13 mouse cellular contexts compared by ENCODE assay signal in genomic region chr1:78821111-78821510, GRCm38 (mm10). TPM values are rescaled to one million over a fixed set of nuclear protein-coding genes. Genes with fewer than 3 reads are reported as not detected.
DNase-seq lines count a peak whose midpoint lies in the region; ATAC-seq lines count a peak whose summit lies in the region.
"Had no signal": no experiment of that assay in that cellular context is flagged by ENCODE, and none has a peak within 500 bp of the region (broad histone marks: within the 10 kb centered on the region; RNA-seq: fewer than 3 reads in every experiment).

No protein-coding gene starts in this region.

- H3K36me3 ChIP-seq in kidney, embryonic 15.5 days: no peaks in the 10 kb centered on the region
- H3K36me3 ChIP-seq in embryonic facial prominence, embryonic 10.5 days (replicated peaks): no peaks in the 10 kb centered on the region
- no peaks in the 10 kb centered on the region for H3K36me3 ChIP-seq in limb, embryonic 15.5 days
- H3K36me3 ChIP-seq in liver, embryonic 12.5 days: no peaks in the 10 kb centered on the region
- H3K36me3 ChIP-seq: midbrain, embryonic 15.5 days had no signal

- no peaks in the 10 kb centered on the region for H3K9me3 ChIP-seq in kidney, embryonic 15.5 days (replicated peaks)
- H3K9me3 ChIP-seq in embryonic facial prominence, embryonic 10.5 days: no peaks in the 10 kb centered on the region
- no peaks in the 10 kb centered on the region for H3K9me3 ChIP-seq in limb, embryonic 15.5 days
- H3K9me3 ChIP-seq in liver, embryonic 12.5 days (replicated peaks): no peaks in the 10 kb centered on the region
- H3K9me3 ChIP-seq: midbrain, embryonic 15.5 days had no signal

- H3K9ac ChIP-seq in kidney, embryonic 15.5 days: no peak overlapping the region
- no peak overlapping the region for H3K9ac ChIP-seq in limb, embryonic 15.5 days
- no peak overlapping the region for H3K9ac ChIP-seq in liver, embryonic 12.5 days
- H3K9ac ChIP-seq: midbrain, embryonic 15.5 days had no signal

- H3K4me1 ChIP-seq in kidney, embryonic 15.5 days: peaks cover 57% of the 10 kb centered on the region
- H3K4me1 ChIP-seq in embryonic facial prominence, embryonic 10.5 days: peaks cover 50% of the 10 kb centered on the region
- H3K4me1 ChIP-seq in limb, embryonic 15.5 days: peaks cover 43% of the 10 kb centered on the region
- no peaks in the 10 kb centered on the region for H3K4me1 ChIP-seq in liver, embryonic 12.5 days

- H3K4me2 ChIP-seq in kidney, embryonic 15.5 days: no peak overlapping the region
- no peak overlapping the region for H3K4me2 ChIP-seq in limb, embryonic 15.5 days
- H3K4me2 ChIP-seq in liver, embryonic 12.5 days: no peak overlapping the region
- H3K4me2 ChIP-seq: midbrain, embryonic 15.5 days had no signal

- H3K4me3 ChIP-seq in kidney, embryonic 15.5 days (replicated peaks): no peak overlapping the region
- no peak overlapping the region for H3K4me3 ChIP-seq in embryonic facial prominence, embryonic 10.5 days
- no peak overlapping the region for H3K4me3 ChIP-seq in limb, embryonic 15.5 days
- H3K4me3 ChIP-seq in liver, embryonic 12.5 days: no peak overlapping the region
- H3K4me3 ChIP-seq: midbrain, embryonic 15.5 days had no signal

- peak; percentile 49 for DNase-seq in embryo, embryonic 11 days
- no peak for DNase-seq in embryo, embryonic 10 days (ENCODE audit: low spot score)
- DNase-seq in kidney, postnatal 4 days: no peak
- DNase-seq in embryonic facial prominence, embryonic 10.5 days (ENCODE audit: low spot score): peak; percentile 56
- DNase-seq in cerebellum, adult 18-20 months: no peak
- DNase-seq: cerebellum, adult 9-10 months; layer of hippocampus, adult 9-11 months; right cerebral cortex, postnatal 4 days; thymus, adult 18-20 months had no signal

- ATAC-seq in kidney, embryonic 15.5 days (replicated peaks; ENCODE audit: low FRiP score): no peak
- no peak for ATAC-seq in limb, embryonic 15.5 days (ENCODE audit: insufficient number of reproducible peaks, low FRiP score, low TSS enrichment, low read depth)
- ATAC-seq in liver, embryonic 12.5 days: no peak
- ATAC-seq: midbrain, embryonic 15.5 days had no signal

- whole genome bisulfite sequencing in kidney, embryonic 15.5 days: 65% methylated on average over 9 of the region's 9 CpGs
- 42% methylated on average over 9 of the region's 9 CpGs for WGBS in embryonic facial prominence, embryonic 10.5 days
- WGBS in limb, embryonic 15.5 days: 28% methylated on average over 9 of the region's 9 CpGs
- WGBS in liver, embryonic 12.5 days (ENCODE audit: insufficient replicate concordance): 75% methylated on average over 9 of the region's 9 CpGs

- H3K27me3 ChIP-seq in kidney, embryonic 15.5 days: no peaks in the 10 kb centered on the region
- no peaks in the 10 kb centered on the region for H3K27me3 ChIP-seq in embryonic facial prominence, embryonic 10.5 days (replicated peaks; ENCODE audit: low read depth, poor library complexity, severe bottlenecking)
- no peaks in the 10 kb centered on the region for H3K27me3 ChIP-seq in limb, embryonic 15.5 days
- no peaks in the 10 kb centered on the region for H3K27me3 ChIP-seq in liver, embryonic 12.5 days (replicated peaks)
- H3K27me3 ChIP-seq: midbrain, embryonic 15.5 days had no signal

- peak overlapping the region; percentile 41; the same call in 1 of the 2 replicates for H3K27ac ChIP-seq in kidney, embryonic 15.5 days
- peak overlapping the region; percentile 75 for H3K27ac ChIP-seq in embryonic facial prominence, embryonic 10.5 days (replicated peaks)
- H3K27ac ChIP-seq in limb, embryonic 15.5 days: peak overlapping the region; percentile 54
- H3K27ac ChIP-seq in liver, embryonic 12.5 days: no peak overlapping the region

RNA-seq across cellular contexts. Expression of gene Kcne4, which starts 4.6 kb away (rescaled TPM):
- 7.3 and 7.7 TPM in 2 replicates for polyA plus RNA-seq in kidney, embryonic 15.5 days (2015; fragmentation: Nextera tagmentation; extraction: Ambion mirVana)
- 0.11 and 0.36 TPM in 2 replicates for polyA plus RNA-seq in embryonic facial prominence, embryonic 10.5 days (2016; fragmentation: Nextera tagmentation; extraction: Ambion mirVana)
- polyA plus RNA-seq in limb, embryonic 15.5 days (2015; fragmentation: Nextera tagmentation; extraction: Ambion mirVana): 28.8 and 29.6 TPM in 2 replicates
- 0.07 and 0.12 TPM in 2 replicates for polyA plus RNA-seq in liver, embryonic 12.5 days (2016; fragmentation: Nextera tagmentation; extraction: Ambion mirVana)

Comparison
In these comparisons a context has a peak if more than half of its experiments do, and no peak if none do; other contexts are left out.
1. DNase-seq: peak in embryo, embryonic 11 days (single experiment) and embryonic facial prominence, embryonic 10.5 days (single experiment); none in embryo, embryonic 10 days (single experiment), kidney, postnatal 4 days (0 of 2) and cerebellum, adult 18-20 months (0 of 2).